Mouse (Mus musculus): Measurements from ENCODE around the gene Atp5c1. TPM values are rescaled to one million over a fixed set of nuclear protein-coding genes. Genes with fewer than 3 reads are reported as not detected.

Atp5c1 gene
- polyA plus RNA-seq, 1 experiment: 116 TPM

- WGBS: 93% methylated on average over 1 of the region's 1 CpGs
These were observed 28.3 kb downstream of the Atp5c1 start for GRCm38 (mm10) chr2:10051996-10052395.

GRCm38 (mm10) chr2:10050878-10051277, 29.4 kb downstream of the Atp5c1 start:
- Histone ChIP-seq H3K27me3 (ENCODE audit: control insufficient read depth, insufficient read depth, low read length) (no peaks in the 10 kb centered on the region), H3K4me1 (ENCODE audit: control insufficient read depth, insufficient read depth, insufficient read length) (no peaks in the 10 kb centered on the region; the same call in 1 of the 2 replicates), H3K27ac (ENCODE audit: insufficient read depth, low read length) (no peak overlapping the region), H3K4me3 (ENCODE audit: extremely low read depth, insufficient read depth, insufficient read length) (no peak overlapping the region), H3K36me3 (ENCODE audit: control insufficient read depth, insufficient read depth, low read length) (peaks cover 7% of the 10 kb centered on the region)
- 94% methylated on average over 3 of the region's 3 CpGs for WGBS
- TF ChIP-seq POLR2A (IDR thresholded peaks at IDR 0.05; ENCODE audit: low read depth, low read length): no peak
- no peak for DNase-seq (ENCODE audit: low read depth in 1 of 2, low spot score in 2 of 2)

More at GRCm38 (mm10) chr2:10051996-10052395, 28.3 kb downstream of the Atp5c1 start:
- no peak for DNase-seq (ENCODE audit: low read depth in 1 of 2, low spot score in 2 of 2)
- Histone ChIP-seq H3K27ac (ENCODE audit: insufficient read depth, low read length) (no peak overlapping the region), H3K4me1 (ENCODE audit: control insufficient read depth, insufficient read depth, insufficient read length) (no peaks in the 10 kb centered on the region; the same call in 1 of the 2 replicates), H3K4me3 (ENCODE audit: extremely low read depth, insufficient read depth, insufficient read length) (no peak overlapping the region), H3K36me3 (ENCODE audit: control insufficient read depth, insufficient read depth, low read length) (peaks cover 11% of the 10 kb centered on the region), H3K27me3 (ENCODE audit: control insufficient read depth, insufficient read depth, low read length) (no peaks in the 10 kb centered on the region)
- TF ChIP-seq CTCF (IDR thresholded peaks at IDR 0.05; ENCODE audit: extremely low read depth, insufficient read depth, insufficient read length, insufficient replicate concordance) (no peak), POLR2A (IDR thresholded peaks at IDR 0.05; ENCODE audit: low read depth, low read length) (no peak)

- DNase-seq (ENCODE audit: low read depth in 1 of 2, low spot score in 2 of 2): no peak
- WGBS: 18% methylated on average over 10 of the region's 10 CpGs
- Histone ChIP-seq H3K27me3 (ENCODE audit: control insufficient read depth, insufficient read depth, low read length) (no peaks in the 10 kb centered on the region), H3K27ac (ENCODE audit: insufficient read depth, low read length) (no peak overlapping the region), H3K4me1 (ENCODE audit: control insufficient read depth, insufficient read depth, insufficient read length) (no peaks in the 10 kb centered on the region; the same call in 1 of the 2 replicates), H3K4me3 (ENCODE audit: extremely low read depth, insufficient read depth, insufficient read length) (peak overlapping the region; percentile 13; the same call in 1 of the 2 replicates), H3K36me3 (ENCODE audit: control insufficient read depth, insufficient read depth, low read length) (no peaks in the 10 kb centered on the region)
- TF ChIP-seq POLR2A (IDR thresholded peaks at IDR 0.05; ENCODE audit: low read depth, low read length): no peak
- TF ChIP-seq CTCF (IDR thresholded peaks at IDR 0.05; ENCODE audit: extremely low read depth, insufficient read depth, insufficient read length, insufficient replicate concordance): no peak
These were observed 30.9 kb downstream of the Atp5c1 start for GRCm38 (mm10) chr2:10049456-10049855.

- no peaks in the 10 kb centered on the region for H3K27me3 ChIP-seq (ENCODE audit: control insufficient read depth, insufficient read depth, low read length)
- DNase-seq (ENCODE audit: low read depth in 1 of 2, low spot score in 2 of 2): peak; percentile 81 to 91
- H3K27ac ChIP-seq (ENCODE audit: insufficient read depth, low read length): peak within 1 kb of the TSS; percentile 41; the same call in 1 of the 2 replicates
- no peaks in the 10 kb centered on the region for H3K36me3 ChIP-seq (ENCODE audit: control insufficient read depth, insufficient read depth, low read length)
- 1% methylated on average over 36 of the region's 36 CpGs for WGBS
- no peaks in the 10 kb centered on the region; the same call in 1 of the 2 replicates for H3K4me1 ChIP-seq (ENCODE audit: control insufficient read depth, insufficient read depth, insufficient read length)
- H3K4me3 ChIP-seq (ENCODE audit: extremely low read depth, insufficient read depth, insufficient read length): peak within 1 kb of the TSS; percentile 93
- peak; percentile 48 for TF ChIP-seq POLR2A (IDR thresholded peaks at IDR 0.05; ENCODE audit: low read depth, low read length)
- no peak for TF ChIP-seq CTCF (IDR thresholded peaks at IDR 0.05; ENCODE audit: extremely low read depth, insufficient read depth, insufficient read length, insufficient replicate concordance)
These were observed 31.8 kb downstream of the Atp5c1 start, which contains the start of gene Taf3 for GRCm38 (mm10) chr2:10048461-10048860. Taf3 (minus strand) TSS chr2:10048596.

GRCm38 (mm10) chr2:10047758-10048436, 32.4 kb downstream of the Atp5c1 start:
- H3K36me3 ChIP-seq (ENCODE audit: control insufficient read depth, insufficient read depth, low read length): no peaks in the 10 kb centered on the region
- H3K27me3 ChIP-seq (ENCODE audit: control insufficient read depth, insufficient read depth, low read length): no peaks in the 10 kb centered on the region
- H3K4me1 ChIP-seq (ENCODE audit: control insufficient read depth, insufficient read depth, insufficient read length): no peaks in the 10 kb centered on the region; the same call in 1 of the 2 replicates
- under 1% methylated on average over 47 of the region's 47 CpGs for WGBS
- H3K4me3 ChIP-seq (ENCODE audit: extremely low read depth, insufficient read depth, insufficient read length): peak overlapping the region; percentile 93
- H3K27ac ChIP-seq (ENCODE audit: insufficient read depth, low read length): peak overlapping the region; percentile 41; the same call in 1 of the 2 replicates
- no peak for TF ChIP-seq CTCF (IDR thresholded peaks at IDR 0.05; ENCODE audit: extremely low read depth, insufficient read depth, insufficient read length, insufficient replicate concordance)
- TF ChIP-seq POLR2A (IDR thresholded peaks at IDR 0.05; ENCODE audit: low read depth, low read length): no peak
- DNase-seq (ENCODE audit: low read depth in 1 of 2, low spot score in 2 of 2): peak in 1 of 2 experiments; percentile 25

GRCm38 (mm10) chr2:10034976-10035375, 45.3 kb downstream of the Atp5c1 start:
- Histone ChIP-seq H3K36me3 (ENCODE audit: control insufficient read depth, insufficient read depth, low read length) (0 out of 2 replicates have a peak, but pooled peaks cover 2% of the 10 kb centered on the region), H3K27ac (ENCODE audit: insufficient read depth, low read length) (no peak overlapping the region), H3K4me3 (ENCODE audit: extremely low read depth, insufficient read depth, insufficient read length) (no peak overlapping the region), H3K27me3 (ENCODE audit: control insufficient read depth, insufficient read depth, low read length) (no peaks in the 10 kb centered on the region), H3K4me1 (ENCODE audit: control insufficient read depth, insufficient read depth, insufficient read length) (no peaks in the 10 kb centered on the region)
- DNase-seq (ENCODE audit: low read depth in 1 of 2, low spot score in 2 of 2): no peak
- 91% methylated on average over 3 of the region's 3 CpGs for WGBS
- no peak for TF ChIP-seq CTCF (IDR thresholded peaks at IDR 0.05; ENCODE audit: extremely low read depth, insufficient read depth, insufficient read length, insufficient replicate concordance)

- DNase-seq (ENCODE audit: low read depth in 1 of 2, low spot score in 2 of 2): no peak
- H3K27ac ChIP-seq (ENCODE audit: insufficient read depth, low read length): no peak overlapping the region
- no peaks in the 10 kb centered on the region for H3K27me3 ChIP-seq (ENCODE audit: control insufficient read depth, insufficient read depth, low read length)
- WGBS: 54% methylated on average over 4 of the region's 4 CpGs
- no peaks in the 10 kb centered on the region for H3K4me1 ChIP-seq (ENCODE audit: control insufficient read depth, insufficient read depth, insufficient read length)
- no peak overlapping the region for H3K4me3 ChIP-seq (ENCODE audit: extremely low read depth, insufficient read depth, insufficient read length)
- TF ChIP-seq POLR2A (IDR thresholded peaks at IDR 0.05; ENCODE audit: low read depth, low read length): no peak
- TF ChIP-seq CTCF (IDR thresholded peaks at IDR 0.05; ENCODE audit: extremely low read depth, insufficient read depth, insufficient read length, insufficient replicate concordance): no peak
- H3K36me3 ChIP-seq (ENCODE audit: control insufficient read depth, insufficient read depth, low read length): no peaks in the 10 kb centered on the region
These were observed 46.6 kb downstream of the Atp5c1 start for GRCm38 (mm10) chr2:10033684-10034083.
